Mouse (Mus musculus): ENCODE measurements around the gene Dusp27.
"Not testable (repeated sequence)": the region's sequence is repeated elsewhere in the genome, so short reads cannot be mapped to it uniquely, and the experiment has no call there.

The Dusp27 gene

DNA sequence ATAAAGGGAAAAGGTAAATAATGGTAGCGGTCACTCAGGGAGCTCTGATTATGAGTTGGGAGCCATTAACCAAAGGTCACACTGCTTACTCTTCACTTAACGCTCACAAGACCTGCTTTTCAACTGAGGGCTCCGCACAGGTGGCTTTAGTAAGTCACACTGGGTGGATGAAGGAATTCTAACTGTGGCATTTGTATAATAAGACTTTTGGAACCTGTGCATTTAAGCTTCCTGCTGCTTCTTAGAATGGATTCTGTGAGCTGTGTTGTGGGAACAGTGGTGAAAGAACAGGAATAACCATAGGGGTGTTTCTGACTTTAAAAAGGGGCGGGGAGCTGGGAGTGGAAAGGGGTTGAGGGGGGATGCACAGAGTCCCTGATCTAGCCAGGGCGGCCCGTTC is 14.6 kb upstream of the Dusp27 start:
- no peak for DNase-seq (ENCODE audit: low read depth)

DNA sequence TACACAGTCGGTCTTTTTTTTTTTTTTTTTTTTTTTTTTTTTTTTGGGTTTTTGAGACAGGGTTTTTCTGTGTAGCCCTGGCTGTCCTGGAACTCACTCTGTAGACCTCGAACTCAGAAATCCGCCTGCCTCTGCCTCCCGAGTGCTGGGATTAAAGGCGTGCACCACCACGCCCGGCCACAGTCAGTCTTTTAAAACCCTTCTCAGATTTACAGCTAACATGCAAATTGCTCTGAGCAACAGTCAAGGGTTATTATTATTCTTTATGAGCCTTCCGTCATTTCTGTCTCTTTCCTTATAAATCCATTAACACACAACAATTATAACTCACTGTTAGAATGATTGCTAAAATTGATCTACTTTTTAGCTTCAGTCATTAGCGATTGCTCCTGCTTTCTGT is 14.1 kb upstream of the Dusp27 start:
- not testable (repeated sequence) for DNase-seq (ENCODE audit: low read depth)

DNA sequence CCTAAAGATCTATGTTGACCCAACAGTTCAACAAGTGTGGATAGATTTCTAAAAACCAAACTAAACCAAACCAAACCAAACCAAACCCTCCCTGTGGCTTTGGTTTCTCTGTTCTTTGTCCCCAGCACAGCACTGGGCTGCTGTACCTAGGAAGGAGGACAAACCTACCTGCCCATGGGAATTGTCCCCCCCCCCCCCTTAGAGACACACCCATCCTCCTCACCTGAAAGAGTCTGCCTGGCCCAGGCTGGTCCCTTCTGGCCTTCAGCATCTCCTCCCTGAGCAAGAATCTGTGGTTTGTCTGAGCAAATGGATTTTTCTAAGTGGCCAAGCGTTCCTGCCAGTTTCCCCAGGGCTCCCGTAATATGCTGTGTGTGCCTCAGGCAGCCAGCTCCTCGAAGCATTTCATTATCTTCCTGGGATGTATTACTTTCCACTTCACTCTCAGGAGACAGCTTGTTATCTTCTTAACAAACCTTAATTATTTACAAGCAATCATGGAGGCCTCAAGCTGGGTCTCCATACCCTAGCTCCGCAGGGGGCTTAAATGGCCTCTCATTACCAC is 12.0 kb upstream of the Dusp27 start:
- DNase-seq (ENCODE audit: low read depth): no peak

DNA sequence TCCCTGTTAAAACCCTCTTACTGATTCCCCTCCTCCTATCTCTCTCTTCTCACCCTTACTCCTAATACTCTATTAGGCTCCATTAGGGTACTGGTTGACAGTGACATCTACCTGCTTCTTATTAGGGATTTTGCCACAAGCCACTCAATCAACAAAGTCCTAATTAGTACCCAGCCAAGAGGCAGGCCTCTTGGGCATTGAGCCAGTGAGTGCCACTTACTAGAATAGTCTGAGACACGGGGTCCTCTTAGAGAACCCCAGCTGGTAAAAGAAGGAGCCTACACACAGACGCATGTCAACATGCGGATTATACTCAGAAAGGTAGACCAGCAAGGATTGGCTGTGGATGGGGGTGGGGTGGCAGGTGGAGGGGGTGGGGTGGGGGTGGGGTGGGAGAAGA is 11.4 kb upstream of the Dusp27 start:
- DNase-seq (ENCODE audit: low read depth): no peak

DNA sequence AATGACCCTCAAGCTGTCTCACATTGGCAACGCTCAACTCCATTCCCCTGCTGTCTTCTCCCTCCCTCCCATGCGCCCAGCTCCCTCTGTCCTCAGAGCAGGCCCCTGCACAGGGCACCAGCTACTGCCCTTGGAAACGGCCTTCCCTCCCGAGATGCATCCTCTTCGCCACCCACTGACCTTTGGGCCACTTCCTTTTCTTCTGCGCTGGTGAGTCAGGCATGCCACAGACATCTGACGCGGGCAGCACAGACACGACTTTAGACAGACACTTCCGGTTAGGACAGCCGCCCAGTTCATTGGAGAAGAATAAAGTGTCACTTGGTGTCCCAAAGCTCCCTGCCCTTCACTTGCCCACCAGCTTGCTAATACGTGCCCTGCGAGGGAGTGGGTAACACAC is 10.4 kb upstream of the Dusp27 start:
- no peak for DNase-seq (ENCODE audit: low read depth)

DNA sequence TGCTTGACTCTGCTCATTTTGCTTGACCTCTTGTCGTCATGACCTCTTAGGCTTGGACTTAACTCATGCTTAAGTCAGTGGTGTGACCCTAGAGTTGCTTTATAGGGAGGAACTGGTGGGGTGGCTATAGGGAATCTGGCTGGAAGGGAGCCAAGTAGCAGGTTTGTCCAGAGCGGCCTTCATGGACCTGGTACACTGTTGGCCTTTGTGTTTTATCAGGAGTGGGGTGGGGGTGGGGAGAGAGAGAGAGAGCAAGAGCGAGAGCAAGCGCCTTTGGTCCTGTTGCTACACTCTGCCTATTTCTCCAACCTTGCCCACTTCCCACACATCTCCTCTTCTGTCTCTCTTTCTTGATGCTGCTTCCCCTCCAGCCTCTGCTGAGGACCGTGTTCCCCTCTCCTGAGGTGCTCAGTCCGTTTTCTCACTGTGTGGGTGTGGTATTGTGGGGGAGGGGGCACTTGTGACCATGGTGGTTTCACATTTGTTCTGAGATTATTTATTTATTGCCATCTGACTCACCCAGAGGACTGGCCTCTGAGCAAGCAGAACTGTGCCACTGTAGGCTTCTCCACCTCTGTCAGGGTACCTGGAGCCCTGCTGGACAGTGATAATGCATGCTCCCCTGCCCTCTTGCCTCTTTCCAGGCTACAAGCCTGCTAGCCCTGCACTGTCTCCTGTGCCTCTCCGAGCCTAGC is 9.7 kb upstream of the Dusp27 start:
- DNase-seq (ENCODE audit: low read depth): peak; percentile 51

DNA sequence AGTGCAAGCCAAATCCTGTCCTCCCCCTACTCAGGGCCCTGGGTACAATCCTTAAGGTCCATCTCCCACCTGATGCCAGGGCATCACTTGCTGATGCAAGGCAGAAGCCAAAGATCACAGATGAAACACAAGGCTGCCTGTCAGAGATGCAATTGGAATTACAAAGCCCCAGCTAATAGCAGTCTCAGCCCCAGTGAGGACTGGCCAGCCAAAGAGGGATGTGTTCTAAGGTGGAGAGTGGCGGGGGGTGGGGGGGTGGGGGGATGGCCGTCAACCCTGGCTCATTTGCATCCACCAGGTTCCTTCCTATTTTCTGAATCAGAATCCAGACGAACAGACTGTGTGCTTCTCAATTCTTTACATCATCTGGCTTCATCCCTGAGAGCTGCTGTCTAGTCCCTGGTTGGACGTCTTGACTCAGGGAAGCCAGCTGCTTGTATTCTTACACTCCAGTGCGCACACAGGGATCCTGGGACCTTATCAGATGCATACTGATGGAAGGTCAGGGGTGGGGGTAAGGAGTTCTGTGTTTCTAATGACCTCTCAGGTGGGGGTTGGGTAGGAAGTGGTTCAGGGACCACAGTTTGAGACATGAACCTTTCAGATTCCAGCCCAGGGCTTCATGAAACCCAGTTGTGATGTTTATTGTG is 7.5 kb upstream of the Dusp27 start:
- DNase-seq (ENCODE audit: low read depth): no peak

DNA sequence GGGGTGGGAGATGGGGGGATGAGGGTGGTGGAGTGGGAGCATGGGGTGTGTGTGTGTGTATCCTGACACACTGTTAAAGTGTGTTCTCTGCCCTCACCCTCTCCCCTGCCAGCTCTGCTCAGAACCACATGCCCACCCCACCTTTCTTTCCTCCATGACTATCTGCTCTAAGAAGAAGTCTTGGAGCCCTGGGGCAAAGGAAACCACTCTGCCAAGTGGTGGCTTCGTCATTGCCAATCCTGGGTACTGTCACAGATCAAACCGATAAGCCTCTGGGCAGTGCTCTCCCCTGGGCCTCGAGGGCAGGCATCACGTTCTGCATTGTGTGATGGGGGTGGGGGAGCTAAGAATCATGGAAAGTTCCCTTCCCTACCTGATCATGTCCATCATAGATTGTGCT is 4.6 kb upstream of the Dusp27 start:
- no peak for DNase-seq (ENCODE audit: low read depth)

DNA sequence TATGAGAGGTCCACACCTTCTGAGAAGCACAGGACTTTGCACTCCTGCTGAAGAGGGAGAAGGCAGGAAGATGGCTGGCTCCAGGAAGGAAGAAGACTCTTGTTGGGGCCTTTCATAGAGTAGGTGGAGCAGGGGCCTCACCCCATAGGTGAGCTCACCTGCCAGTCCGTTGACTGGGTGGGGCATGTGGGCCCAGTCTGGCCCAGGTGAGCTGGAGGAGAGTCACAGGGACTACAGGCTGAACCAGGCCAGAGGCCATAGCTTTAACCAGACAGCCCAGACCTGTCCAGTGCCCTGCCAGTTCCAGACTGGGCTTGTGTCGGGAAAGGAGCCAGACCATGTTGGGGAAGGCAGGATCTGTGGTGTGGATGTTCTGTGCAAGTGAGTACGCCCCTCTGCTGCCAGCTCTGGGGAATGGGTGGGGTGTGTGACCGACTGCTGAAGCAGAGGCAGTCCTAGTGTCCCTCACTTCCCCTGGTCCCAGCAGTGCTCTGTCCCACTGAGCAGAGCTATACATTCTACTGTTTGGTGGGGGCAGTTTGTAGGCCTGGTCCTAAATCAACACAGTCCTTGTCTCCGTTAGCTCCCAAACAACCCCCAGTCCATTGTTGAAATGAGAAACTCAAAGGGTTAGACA is 2.6 kb upstream of the Dusp27 start, which contains the start of gene Gpa33:
Gpa33 (plus strand) TSS at position 15 of the 637 bp plus-strand sequence.
- peak; percentile 27 for DNase-seq (ENCODE audit: low read depth)

DNA sequence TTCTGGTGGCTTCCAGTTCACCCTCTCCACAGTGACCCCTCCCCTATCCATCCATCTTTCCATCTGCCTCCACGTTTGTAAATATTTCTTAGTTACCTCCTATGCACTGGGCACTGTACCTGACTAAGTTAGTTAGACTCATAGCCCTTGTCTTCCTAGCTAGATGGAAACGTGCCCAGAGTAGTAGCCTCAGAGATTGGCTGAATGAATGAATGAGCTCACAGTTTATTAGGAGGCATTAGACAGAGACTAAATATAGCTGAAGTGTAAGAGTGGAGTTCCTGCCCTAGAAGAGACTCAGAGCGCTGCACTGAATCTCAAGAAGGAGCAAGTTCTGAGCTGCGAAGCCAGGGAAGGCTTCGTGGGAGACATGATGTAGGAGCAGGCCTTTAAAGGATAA is 829 bp upstream of the Dusp27 start:
- DNase-seq (ENCODE audit: low read depth): peak; percentile 53

DNA sequence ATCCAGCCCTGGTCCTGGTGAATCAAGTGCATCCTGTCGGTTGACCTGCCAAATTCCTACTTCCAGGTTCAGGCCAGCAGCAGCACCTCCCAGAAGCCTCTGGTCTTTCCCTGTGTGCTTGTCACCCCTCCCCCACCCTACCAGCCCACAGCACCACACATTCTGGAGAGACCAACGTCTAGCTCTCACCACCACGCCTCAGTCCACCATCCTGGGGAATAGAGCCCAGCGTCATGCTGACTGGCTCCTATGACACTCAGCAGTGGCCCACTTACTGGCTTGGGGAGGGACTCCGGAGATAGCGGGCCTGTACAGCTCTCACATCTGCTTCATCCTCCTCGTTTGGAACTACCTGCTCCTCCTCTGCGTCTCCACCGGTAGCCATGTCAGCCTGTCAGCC is 927 bp downstream of the Dusp27 start:
- DNase-seq (ENCODE audit: low read depth): no peak

DNA sequence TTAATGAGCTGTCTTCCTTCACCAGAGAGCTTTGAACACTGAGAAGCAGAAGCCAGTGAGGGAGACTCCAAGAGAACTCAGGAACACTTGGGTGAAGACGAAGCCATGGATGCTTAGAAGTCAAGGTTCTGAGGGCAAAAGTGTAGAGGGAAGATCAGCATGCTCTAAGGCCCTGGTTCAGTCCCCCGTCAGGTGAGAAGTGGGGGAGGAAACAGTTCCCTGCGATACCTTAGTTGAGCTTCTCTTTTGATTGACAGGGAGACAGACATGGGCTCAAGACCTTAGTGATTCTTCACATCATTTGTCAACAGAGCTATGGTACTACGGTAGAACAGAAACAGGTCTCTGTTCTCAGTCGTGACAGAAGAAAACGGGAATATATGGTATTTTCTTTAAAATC is 1.4 kb downstream of the Dusp27 start:
- DNase-seq (ENCODE audit: low read depth): no peak

DNA sequence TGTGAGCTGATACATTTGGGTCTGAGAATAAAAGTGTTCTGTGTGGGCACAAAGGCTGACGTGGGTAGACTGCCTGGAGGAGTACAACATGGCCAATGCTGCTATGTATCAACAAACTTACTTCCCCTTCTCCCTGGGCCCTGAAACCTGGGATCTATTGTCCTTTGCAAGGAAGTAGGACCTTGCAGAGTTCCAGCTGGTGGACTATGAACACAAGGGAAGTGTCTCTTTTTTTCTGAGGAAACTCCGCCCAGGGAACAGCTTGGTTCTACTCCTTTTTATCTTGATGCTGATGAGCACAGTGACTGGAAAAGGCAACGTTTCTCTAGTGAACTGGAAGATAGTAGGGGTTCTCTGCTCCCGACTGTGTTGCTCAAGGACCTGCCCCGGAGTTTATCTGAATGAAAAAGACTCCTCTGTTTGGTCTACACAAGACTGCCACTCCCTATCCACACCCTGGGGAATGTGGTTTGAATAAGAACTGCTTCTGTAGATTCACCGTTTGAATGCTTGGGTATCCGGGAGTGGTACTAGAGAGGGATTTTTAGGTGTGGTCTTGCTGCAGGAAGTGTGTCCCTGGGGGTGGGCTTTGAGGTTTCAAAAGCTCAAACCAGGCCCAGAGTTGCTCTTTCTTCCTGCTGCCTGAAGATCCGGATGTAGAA is 2.7 kb downstream of the Dusp27 start:
- no peak for DNase-seq (ENCODE audit: low read depth)

DNA sequence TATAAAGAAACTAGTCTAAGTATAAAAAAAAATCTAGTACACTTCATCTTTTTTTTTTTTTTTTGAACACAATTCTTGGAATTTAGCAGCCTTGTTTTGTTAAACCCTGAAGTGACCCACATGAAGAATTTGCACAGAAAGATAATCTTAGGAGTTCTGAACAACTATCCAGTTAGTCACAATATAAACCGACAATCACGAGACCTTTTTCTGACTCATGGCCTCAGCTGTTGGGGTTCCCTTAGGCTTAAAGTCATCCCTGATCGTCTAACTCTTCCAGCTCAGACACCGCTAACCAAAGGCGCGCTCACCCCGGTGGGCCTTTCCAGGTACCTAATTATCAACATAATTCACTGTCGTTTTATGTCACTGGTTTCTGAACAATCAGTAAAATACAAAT is 4.0 kb downstream of the Dusp27 start:
- peak; percentile 67 for DNase-seq (ENCODE audit: low read depth)

DNA sequence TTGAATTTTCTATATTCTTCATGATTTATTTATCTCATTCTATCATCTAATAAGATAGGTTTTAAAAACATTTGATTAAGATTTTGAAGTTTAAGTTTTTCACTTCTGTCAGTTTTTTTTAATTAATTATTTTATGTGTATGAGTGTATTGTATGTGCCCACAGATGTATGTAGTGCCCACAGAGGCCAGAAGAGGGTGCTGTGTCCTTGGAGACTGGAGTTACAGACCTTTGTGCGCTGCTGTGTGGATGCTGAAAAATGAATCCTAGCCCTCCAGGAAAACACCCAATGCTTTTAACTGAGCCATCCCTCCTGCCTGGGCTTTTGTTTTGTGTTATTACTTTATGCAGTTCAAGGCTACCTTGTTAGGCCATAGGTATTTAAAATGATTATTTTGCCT is 4.7 kb downstream of the Dusp27 start:
- no peak for DNase-seq (ENCODE audit: low read depth)

DNA sequence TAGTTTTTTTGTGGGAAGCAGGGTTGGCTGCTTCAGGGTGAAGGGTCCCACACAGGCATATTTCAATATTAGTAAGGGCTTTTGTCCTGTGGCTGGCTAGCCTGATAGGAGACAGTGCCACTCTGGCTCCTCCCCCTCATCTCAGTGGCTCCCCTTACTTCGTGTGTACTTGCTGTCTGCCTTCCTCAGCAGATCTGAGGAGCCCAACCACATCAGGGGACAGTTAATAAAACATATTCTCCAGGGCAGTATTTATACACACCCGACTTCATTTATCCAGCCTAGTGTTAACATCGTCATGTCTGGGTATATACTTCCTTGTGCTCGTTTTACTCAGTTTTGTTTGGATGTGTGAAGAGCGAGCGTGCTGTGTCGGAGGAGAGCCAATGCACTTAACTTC is 5.6 kb downstream of the Dusp27 start:
- DNase-seq (ENCODE audit: low read depth): no peak

DNA sequence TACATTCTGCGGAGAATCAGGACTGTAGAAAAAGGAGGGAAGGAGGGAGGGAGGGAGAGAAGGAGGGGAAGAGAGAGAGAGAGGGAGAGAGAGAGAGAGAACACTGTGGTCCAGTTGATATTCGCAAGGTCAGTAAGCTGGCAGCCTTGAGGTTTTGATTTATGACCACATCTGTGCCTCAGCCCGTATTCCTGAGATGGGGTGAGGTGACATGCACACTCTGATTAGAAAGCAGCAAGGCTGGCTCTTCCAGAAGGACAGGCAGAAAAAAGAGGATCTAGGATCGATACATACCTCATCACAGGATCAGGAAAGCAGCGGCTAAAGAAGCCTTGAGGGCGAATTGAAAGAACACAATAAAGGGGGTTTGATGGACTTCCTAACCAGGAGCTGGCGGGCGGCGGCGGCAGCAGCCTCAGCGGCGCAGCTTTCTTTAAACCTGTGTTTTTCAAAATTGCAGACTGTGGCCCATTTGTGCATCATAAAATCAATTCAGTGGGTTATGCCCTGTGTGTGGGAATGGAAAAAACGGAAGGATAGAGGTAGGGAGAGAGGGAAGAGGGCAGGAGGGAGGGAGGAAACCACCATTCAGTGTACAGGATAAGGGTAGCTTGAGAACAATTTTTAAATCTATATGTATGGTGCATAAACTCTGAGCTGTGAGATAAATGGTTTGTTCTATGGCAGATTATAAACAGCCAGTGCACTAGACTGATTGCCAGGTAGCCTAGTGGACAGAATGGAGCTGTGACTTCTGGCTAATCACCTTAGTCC is 9.7 kb downstream of the Dusp27 start:
- no peak for DNase-seq (ENCODE audit: low read depth)

DNA sequence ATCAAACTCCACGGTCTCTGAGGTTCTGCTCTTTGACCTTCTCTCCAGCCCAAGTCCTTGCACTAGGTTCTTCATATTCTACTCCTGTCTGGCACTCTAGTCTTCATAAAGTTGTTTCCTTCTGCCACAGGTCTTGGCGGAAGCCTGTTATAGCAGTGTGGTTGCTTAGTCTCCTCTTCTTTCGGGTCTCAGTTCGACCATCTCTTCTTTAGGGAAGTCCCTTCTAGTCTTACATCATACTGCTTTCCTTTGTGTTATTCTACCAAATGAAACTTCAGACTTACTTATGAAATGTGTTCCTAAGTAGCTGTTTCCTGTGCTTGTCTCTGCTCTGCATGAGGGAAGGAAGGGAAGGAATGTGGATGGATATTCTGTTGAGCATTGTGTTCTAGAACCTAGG is 12.0 kb downstream of the Dusp27 start:
- no peak for DNase-seq (ENCODE audit: low read depth)

DNA sequence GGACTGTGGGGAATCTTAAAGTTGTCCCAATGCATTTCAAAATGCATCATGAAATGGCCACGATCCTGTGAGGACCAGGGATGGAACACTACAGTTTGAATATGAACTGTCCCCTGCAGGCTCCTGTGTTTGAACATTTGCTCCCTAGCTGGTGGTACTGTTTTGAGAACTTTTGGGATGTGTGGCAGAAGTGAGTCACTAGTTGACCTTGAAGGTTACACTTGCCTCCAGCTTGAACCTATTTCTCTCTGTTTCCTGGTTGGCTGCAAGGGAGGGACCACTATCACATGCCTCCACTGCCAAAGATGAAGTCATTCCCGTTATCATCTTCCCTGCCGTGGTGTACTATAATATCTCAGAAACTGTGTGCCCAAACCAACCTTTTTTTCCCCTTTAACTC is 12.7 kb downstream of the Dusp27 start:
- peak; percentile 54 for DNase-seq (ENCODE audit: low read depth)

DNA sequence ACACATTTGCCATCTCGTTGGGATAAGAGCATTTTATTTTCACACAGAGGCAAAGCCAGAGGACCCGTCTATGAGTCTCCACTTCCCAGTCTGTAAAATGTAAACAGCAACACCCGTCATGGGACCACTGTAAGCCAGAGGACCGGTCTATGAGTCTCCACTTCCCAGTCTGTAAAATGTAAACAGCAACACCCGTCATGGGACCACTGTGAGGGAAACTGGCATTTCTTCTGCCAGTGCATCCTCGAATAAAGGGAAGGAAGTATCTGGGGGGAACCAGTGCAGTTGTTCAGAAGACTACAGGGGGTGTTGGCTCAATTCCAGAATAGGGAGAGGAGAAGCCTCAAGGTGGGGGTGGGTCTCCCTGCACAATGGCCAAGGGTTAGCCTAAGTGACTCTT is 22.3 kb downstream of the Dusp27 start:
- DNase-seq (ENCODE audit: low read depth): no peak

DNA sequence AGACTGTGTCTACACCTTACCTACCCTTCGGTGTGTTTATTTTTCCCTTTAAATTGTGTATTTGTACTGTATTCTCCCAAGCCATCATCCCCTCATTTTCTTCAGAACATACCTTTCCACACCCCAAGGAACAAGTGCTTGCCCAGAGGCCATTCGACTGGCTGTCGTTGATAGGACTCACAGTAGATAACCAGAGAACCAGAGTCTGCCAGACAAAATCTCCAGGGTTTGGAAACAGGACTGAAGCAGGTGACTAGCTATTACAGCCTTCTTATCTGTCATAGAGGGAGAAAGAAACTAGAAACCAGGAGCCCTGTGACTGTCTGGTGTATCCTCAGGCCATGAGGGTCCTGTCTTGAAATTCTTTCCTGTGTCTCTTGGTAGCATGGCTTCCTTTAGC is 22.9 kb downstream of the Dusp27 start:
- DNase-seq (ENCODE audit: low read depth): no peak
